Mouse (Mus musculus) spleen, adult 2 months (tissue): Measurements from ENCODE around the gene Snd1. TPM values are rescaled to one million over a fixed set of nuclear protein-coding genes. Genes with fewer than 3 reads are reported as not detected.

Source experiments
- DNase-seq, 2 experiments: peaks; one replicate each; pipeline versions ENCODE4 v3.0.0 to v3.0.0-alpha.2; 2012 to 2021; ENCODE audit warnings: low spot score in 2 of 2, low read depth in 1 of 2
- H3K27ac ChIP-seq: fragments of 200-500 bp; 2 replicates; pipeline ENCODE4 v1.5.1; 2012; ENCODE audit warnings: low read length, inconsistent platforms; ENCODE audit not compliant: insufficient read depth
- H3K27me3 ChIP-seq: fragments of 200-500 bp; 2 replicates; pipeline ENCODE4 v1.6.1; 2012; ENCODE audit warnings: mild to moderate bottlenecking, moderate library complexity, low read length, inconsistent platforms; ENCODE audit not compliant: control insufficient read depth, insufficient read depth
- H3K36me3 ChIP-seq: fragments of 200-500 bp; 2 replicates; pipeline ENCODE4 v1.6.1; 2012; ENCODE audit warnings: mild to moderate bottlenecking, low read length, inconsistent platforms; ENCODE audit not compliant: control insufficient read depth, insufficient read depth
- H3K4me1 ChIP-seq: fragments of 200-500 bp; 2 replicates; pipeline ENCODE4 v1.6.1; 2011; ENCODE audit warnings: inconsistent platforms; ENCODE audit not compliant: control insufficient read depth, insufficient read depth, insufficient read length
- H3K4me3 ChIP-seq: fragments of 200-500 bp; 2 replicates; pipeline ENCODE4 v1.5.1; 2011; ENCODE audit warnings: mild to moderate bottlenecking, inconsistent platforms; ENCODE audit not compliant: insufficient read depth, insufficient read length; ENCODE audit errors: extremely low read depth
- CTCF ChIP-seq: fragments of 200-500 bp; IDR thresholded peaks from 2 replicates; pipeline ENCODE4 v1.5.1; 2011; ENCODE audit warnings: mild to moderate bottlenecking, inconsistent platforms; ENCODE audit not compliant: insufficient read depth, insufficient read length, insufficient replicate concordance; ENCODE audit errors: extremely low read depth
- POLR2A ChIP-seq: fragments of 200-500 bp; IDR thresholded peaks from 2 replicates; pipeline ENCODE4 v1.6.1; 2011; ENCODE audit warnings: low read depth, low read length, inconsistent platforms
- WGBS: fragments of 180-500 bp; shearing (Covaris S2); methylation state at CpG from one replicate; pipeline ENCODE4 v1.1.7; 2018; 5-methylcytosine and 5-hydroxymethylcytosine counted together
- polyA plus RNA-seq: library from polyadenylated mRNA; depleted of rRNA; stranded (reverse); fragments of >200 nt; gene quantifications from 2 replicates; pipeline ENCODE4 v1.2.3, GENCODE M21; 2012

Snd1 gene
- polyA plus RNA-seq, 1 experiment: 55.0 TPM

DNA sequence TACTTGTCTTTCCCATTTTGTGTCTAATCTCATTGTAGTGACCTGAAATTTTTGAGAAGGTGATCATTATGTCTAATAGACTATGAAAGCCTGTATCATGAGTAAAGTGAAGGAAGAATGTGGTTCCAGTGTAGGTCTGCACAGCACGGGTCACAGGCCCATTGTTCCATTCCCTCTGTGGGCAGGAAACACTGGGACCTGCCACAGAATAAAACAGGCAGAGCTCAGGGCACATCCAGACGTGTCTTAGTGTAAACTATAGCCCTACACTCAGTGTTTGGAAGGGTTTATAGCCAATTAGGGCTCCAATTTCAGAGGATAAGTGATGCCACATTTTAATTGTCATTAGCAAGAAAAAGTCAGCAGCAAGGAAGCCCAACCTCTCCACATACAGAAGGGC lies 386.0 kb downstream of the Snd1 start:
- Histone ChIP-seq H3K27me3 (no peaks in the 10 kb centered on the region), H3K4me3 (no peak overlapping the region), H3K27ac (no peak overlapping the region), H3K36me3 (no peaks in the 10 kb centered on the region), H3K4me1 (no peaks in the 10 kb centered on the region)
- TF ChIP-seq POLR2A: no peak
- 76% methylated on average over 2 of the region's 2 CpGs for WGBS
- DNase-seq: no peak

DNA sequence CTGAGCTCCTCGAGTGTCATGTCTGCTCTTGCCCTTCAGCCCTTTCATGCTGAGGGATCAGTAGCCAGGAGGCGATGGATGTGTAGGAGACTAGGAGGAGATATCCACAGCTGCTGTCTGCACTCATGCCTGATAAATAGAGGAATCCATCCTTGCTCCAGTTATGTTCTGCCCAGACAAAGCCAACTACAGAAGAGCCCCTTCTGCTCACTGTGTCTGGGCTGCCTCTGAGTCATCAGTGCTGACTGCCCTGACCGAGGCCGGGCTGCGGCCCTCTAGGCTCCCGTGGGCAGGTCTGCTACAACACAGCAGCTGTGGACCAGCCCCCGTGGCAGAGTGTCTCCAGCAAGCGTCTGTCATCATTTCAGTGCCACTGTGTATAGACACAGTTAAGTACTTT lies 387.4 kb downstream of the Snd1 start:
- WGBS: 86% methylated on average over 8 of the region's 8 CpGs
- Histone ChIP-seq H3K27me3 (no peaks in the 10 kb centered on the region), H3K4me3 (no peak overlapping the region), H3K36me3 (no peaks in the 10 kb centered on the region), H3K4me1 (no peaks in the 10 kb centered on the region), H3K27ac (no peak overlapping the region)
- no peak for DNase-seq
- TF ChIP-seq POLR2A (no peak), CTCF (no peak)

DNA sequence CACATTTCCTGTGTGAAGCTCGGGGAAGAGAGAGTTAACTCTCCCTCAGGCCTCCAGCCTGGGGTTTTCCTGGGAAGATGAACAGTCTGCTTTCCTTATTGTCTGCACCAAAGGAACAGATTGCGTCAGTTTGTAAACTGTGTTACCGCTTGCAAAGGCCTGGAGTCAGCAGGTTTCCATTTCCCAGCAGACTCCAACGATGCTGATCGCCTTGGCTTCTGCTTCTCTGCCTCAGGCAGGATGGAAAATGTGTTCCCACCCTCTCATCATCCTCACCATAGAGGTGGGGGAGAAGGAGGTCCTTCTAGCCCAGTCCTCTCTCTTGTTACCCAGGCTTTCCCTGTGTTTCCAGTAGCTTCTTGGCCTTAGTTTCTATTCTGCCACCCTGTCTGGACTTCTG lies 389.7 kb downstream of the Snd1 start:
- no peak for DNase-seq
- WGBS: 78% methylated on average over 5 of the region's 5 CpGs
- H3K4me1 ChIP-seq: no peaks in the 10 kb centered on the region
- H3K4me3 ChIP-seq: no peak overlapping the region
- TF ChIP-seq POLR2A (no peak), CTCF (no peak)
- no peak overlapping the region for H3K27ac ChIP-seq
- H3K27me3 ChIP-seq: no peaks in the 10 kb centered on the region
- no peaks in the 10 kb centered on the region for H3K36me3 ChIP-seq

DNA sequence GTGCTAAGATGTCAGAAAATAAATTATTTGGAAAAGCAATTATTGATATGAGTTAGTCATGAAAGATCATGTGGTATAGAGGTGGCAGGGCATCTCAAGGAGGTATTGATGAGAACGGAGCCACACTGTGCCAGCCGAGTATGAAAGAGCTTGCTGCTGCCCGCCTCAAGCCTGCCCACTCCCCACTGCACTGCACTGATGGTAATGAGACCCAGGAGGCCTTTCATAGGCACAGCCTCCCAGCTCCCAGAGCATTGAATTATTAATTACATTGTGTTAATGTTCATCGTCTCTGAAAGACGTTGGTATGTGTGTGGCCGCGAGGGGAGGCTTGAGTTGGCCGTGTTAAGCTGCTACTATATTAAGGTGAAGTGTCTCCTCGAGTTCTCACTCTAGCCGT lies 390.2 kb downstream of the Snd1 start:
- H3K4me3 ChIP-seq: no peak overlapping the region
- no peak overlapping the region for H3K27ac ChIP-seq
- 93% methylated on average over 10 of the region's 10 CpGs for WGBS
- DNase-seq: no peak
- no peaks in the 10 kb centered on the region for H3K27me3 ChIP-seq
- TF ChIP-seq CTCF: no peak
- no peak for TF ChIP-seq POLR2A
- no peaks in the 10 kb centered on the region for H3K4me1 ChIP-seq
- no peaks in the 10 kb centered on the region for H3K36me3 ChIP-seq

DNA sequence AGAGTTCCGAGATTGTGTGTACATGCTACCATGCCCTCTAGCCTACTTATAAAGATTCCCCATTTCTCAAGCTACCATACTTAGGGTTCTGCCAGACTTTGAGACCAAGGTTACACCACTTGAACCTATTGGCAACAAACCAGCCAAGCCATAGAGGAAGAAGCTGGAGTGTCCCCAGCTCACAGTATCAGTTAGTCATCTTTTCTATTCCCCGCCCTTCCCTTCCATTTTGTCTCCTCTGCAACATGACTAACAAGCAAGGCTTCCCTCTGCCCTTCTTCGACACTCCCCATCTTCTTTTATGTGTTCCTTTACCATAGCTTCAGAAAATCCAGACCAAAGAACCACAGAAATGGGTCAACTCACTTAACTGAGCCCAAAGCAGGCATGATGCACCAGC lies 391.3 kb downstream of the Snd1 start:
- Histone ChIP-seq H3K27ac (no peak overlapping the region), H3K4me3 (no peak overlapping the region), H3K27me3 (no peaks in the 10 kb centered on the region), H3K36me3 (no peaks in the 10 kb centered on the region), H3K4me1 (no peaks in the 10 kb centered on the region)
- TF ChIP-seq POLR2A (no peak), CTCF (no peak)
- WGBS: 87% methylated on average over 3 of the region's 3 CpGs
- no peak for DNase-seq

DNA sequence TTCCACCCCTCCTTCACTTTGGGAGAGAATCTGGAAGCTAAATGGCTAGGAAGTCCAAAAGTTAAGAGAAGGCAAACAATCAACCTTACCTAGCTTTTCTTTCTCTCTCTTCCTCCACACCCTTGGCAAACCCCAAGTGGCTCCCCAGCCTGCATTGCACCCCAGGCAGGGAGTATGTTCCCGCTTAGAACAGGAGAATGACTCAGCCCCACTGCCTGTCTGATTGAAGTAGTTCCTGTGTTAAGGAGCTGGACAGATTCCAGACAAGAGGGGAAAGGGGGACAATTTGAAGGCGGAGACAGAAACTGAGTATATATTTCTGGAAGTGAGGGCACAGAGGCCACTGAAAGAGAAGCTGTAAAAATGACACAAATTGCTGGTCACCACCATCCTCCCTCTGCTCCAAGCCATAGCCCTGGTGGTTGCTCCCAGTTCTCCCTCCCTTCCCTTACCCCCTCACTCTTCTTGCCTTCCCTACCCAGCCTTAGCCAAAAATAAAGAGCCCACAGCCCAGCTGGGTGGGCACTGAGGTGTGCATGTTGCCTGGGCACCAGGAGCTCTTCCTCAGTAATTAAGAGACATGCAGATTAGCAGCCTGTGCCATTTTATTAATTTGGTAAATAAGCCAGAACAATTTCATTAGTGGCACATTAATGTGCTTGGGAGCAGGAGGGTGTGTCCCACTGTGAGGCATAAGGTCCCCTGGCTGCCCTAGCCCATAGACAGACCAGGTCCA lies 392.7 kb downstream of the Snd1 start:
- H3K27me3 ChIP-seq: no peaks in the 10 kb centered on the region
- no peaks in the 10 kb centered on the region for H3K4me1 ChIP-seq
- H3K4me3 ChIP-seq: no peak overlapping the region
- WGBS: 62% methylated on average over 2 of the region's 2 CpGs
- TF ChIP-seq CTCF (no peak), POLR2A (no peak)
- H3K36me3 ChIP-seq: no peaks in the 10 kb centered on the region
- no peak overlapping the region for H3K27ac ChIP-seq
- DNase-seq: no peak

DNA sequence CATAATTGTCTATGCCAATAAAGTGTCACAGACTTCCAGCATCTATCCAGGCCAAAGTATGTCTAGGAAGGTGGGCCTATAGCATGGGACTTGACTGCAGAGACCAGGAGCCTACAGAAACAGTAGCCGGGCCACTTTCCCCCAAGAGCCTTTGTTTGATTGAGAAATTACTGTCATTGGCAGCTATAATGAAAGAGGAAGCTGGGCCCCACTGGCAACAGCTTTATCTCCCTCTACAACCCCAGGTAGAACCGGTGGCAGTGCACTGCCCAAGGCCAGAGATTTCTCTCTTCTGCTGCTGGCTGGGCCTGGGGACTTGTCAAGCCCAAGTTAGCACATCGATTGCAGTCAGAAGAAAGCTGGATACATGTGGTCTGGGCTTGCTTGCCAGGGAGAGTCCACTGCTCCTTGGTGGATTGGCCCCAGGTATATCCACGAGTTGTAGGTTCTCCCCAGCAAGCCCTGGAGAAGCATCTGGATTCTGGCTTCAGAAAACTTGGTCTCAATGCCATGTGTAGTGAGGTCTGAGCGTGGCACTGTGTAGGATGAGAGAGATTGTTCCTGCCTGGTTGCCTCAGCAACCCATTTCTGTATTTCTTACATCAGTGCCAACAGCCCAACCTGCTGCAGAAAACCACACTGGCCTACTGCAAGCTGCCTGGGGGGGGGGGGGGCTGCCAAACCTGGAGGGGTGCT lies 396.9 kb downstream of the Snd1 start:
- TF ChIP-seq POLR2A (no peak), CTCF (no peak)
- Histone ChIP-seq H3K27ac (no peak overlapping the region), H3K27me3 (no peaks in the 10 kb centered on the region), H3K36me3 (peaks cover 5% of the 10 kb centered on the region), H3K4me1 (no peaks in the 10 kb centered on the region), H3K4me3 (no peak overlapping the region)
- WGBS: 49% methylated on average over 5 of the region's 5 CpGs
- DNase-seq: no peak
